Mouse (Mus musculus) cerebellum, adult 9-10 months (tissue): Measurements from ENCODE around the gene Klrb1.
A peak's percentile ranks its signal among the peaks of the same experiment; 100 is the strongest.
"Not testable (repeated sequence)": the region's sequence is repeated elsewhere in the genome, so short reads cannot be mapped to it uniquely, and the experiment has no call there.

ENCODE experiments used
- DNase-seq: peaks from one replicate; pipeline ENCODE4 v3.0.0; 2022

Klrb1 gene

GRCm38 (mm10) chr6:128722959-128723358, at the start of gene Klrb1:
TSS of gene Klrb1 (minus strand) at chr6:128723059.
- DNase-seq: no peak

- no peak for DNase-seq
Measured at GRCm38 (mm10) chr6:128769481-128770253, 46.8 kb upstream of the Klrb1 start.

- DNase-seq: no peak
Measured at GRCm38 (mm10) chr6:128768047-128768446, 45.2 kb upstream of the Klrb1 start.

DNA sequence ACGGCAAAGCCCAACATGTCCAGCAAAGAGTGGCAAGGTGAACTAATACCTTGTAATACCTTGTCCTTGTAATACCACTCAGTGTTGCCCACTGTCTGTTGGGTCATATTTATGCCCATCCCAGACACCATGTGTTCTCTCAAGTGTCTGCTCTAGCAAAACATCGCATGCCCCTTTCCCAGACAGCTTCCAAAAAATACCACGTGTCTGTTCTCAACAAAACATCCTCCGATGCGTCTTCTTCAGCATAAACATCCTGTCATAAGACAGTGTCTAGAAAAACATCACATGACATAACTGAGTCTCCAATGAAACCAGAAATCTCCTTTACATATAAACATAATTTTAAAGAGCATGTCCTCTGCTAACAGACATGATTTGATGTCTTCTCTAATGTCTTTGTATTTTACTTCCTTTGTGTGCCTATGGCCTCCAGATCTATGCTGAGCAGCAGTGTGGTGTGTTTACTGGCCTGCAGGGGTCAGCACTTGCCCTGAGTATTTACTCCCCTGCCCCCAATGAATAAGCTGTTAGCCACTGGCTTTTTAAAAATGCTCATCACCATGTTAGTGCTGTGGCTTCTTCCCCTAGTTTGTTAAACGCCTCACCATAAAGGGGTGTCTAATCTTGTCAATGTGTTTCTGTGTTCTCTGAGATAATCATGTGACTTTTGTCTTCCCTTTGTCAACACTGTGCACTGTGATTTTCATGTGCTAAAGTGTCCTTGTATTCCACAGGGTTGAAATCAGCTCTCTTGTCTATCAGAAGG, 43.8 kb upstream of the Klrb1 start:
- DNase-seq: peak; percentile 49

GRCm38 (mm10) chr6:128765211-128765610, 42.4 kb upstream of the Klrb1 start:
- peak; percentile 36 for DNase-seq

DNA sequence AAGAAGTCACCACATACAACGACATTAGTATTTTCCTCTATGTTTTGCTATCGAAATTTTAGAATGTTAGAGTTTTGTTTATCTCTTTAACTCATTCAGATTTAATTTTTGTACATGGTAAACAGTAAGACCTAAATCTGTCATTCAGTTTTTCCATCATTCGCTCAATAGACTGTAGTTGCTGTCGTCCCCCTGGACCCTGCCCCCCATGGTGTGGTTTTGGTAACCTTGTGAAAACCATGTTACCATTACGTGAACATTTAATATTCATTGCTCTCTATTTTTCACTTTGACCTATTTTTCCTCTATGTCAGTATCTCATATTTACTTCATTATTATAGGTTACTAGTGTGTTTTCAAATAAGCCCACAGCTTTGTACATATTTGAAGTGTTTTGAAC, 41.7 kb upstream of the Klrb1 start:
- no peak for DNase-seq

DNA sequence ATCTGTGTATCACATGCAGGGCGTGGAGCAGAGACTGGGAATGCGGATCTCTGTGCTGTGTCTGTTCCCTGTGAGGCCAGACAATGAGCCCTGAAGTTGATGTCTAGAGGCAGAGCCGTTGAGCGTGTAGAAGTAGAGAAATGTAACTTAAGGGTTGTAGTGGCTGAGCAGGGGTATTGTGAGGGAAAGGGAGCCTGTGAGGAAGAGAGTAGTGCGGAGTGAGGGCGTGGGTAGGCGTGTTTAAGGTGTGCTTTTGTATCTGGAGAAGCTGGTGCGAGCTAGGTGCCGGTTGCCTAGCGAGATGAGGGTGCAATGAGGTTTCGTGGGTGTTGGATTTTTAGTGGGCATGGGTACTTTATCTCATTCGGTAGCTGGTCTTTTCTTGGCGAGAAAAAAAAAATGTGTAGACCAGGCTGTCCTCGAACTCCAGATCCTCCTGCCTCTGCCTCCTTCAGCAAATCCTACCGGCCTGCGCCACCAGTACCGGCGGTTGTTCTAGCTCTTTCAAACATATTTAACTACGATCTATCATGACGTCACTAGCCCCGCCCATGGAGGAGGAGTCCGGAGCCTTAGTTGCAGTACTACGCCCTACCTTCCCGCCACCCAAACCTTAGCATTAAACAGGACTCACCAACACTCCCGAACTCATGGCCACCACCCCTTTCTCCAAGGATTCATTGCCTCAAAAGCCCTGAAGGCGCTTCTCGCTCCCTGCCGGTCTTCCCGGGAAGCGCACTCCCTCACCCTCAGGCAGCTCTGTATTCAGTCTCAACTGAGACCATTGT, 41.1 kb upstream of the Klrb1 start:
- peak; percentile 100 for DNase-seq

- DNase-seq: peak; percentile 61
Measured at GRCm38 (mm10) chr6:128762892-128763670, 40.2 kb upstream of the Klrb1 start.

- DNase-seq: no peak
Measured at GRCm38 (mm10) chr6:128761144-128761540, 38.3 kb upstream of the Klrb1 start.

- peak; percentile 95 for DNase-seq
Measured at GRCm38 (mm10) chr6:128760416-128761143, 37.7 kb upstream of the Klrb1 start.

GRCm38 (mm10) chr6:128760016-128760415, 37.2 kb upstream of the Klrb1 start:
- DNase-seq: peak; percentile 96

DNA sequence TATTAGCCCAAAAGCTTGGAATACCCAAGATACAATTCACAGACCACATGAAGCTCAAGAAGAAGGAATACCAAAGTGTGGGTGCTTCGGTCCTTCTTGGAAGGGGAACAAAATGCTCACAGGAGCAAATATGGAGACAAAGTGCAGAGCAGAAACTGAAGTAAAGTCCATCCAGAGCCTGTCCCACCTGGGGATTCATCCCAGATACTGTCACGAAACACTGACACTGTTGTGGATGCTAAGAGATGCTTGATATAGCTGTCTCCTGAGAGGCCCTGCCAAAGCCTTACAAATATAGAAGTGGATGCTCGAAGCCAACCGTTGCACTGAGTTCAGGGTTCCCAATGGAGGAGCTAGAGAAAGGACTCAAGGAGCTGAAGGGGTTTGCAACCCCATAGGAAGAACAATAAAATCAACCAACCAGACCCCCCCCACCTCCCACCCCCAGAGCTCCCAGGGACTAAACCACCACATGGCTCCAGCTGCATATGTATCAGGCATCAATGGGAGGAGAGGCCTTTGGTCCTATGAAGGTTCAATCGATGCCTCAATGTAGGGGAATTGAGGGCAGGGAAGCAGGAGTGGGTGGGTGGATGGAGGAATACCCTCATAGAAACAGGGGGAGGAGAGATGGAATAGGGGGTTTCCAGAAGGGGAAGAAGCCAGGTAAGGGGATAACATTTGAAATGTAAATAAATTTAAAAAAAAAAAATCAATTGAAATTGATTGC, 36.5 kb upstream of the Klrb1 start:
- DNase-seq: peak; percentile 56

DNA sequence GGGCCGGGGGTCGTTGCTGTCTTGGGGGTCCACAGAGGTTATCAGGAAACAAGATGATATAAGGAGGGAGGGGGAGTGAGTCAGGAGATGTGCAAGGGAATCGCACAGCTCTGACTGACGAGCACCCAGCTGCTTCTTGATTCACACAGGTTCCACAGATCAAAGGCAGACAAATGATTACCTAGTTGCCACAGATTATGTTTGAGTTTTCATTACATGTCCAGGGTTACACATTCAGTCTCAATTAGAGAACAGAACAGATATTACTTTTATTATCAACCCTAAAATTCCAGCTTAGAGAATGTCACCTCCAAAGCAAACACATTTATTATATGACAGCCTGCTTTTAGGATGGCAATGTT, 32.5 kb upstream of the Klrb1 start:
- DNase-seq: not testable (repeated sequence)

DNA sequence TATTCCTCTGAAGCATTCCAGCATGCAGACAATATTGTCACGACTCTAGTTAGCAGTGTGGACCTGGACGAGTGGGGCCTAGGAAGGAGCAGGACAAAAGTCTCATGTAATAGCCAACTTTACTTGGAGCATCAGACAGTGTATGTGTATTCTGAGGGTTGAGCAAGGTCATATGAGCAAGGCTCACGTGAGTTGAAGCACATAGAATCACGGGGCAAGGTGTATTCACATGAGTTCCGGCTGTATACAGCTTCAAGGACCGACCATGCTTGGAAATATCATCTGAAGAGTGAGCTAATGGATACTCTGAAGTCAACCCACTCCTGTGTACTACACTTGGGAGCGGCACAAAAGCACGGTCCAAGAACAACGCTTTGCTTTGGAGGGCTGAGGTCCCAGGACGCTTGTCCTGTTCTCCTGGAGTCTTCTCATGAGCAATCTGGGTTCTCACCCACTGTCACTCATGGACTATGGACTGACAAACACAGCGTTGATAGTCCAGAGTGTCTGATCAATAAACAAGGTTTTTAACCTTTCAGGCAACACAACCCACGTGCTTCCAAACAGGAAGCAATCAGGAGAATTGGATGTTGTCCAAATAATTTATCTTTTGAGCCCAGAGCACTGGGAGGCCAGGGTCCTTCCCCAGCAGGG, 32.0 kb upstream of the Klrb1 start:
- not testable (repeated sequence) for DNase-seq

GRCm38 (mm10) chr6:128754265-128754664, 31.4 kb upstream of the Klrb1 start:
- peak; percentile 54 for DNase-seq

- peak; percentile 92 for DNase-seq
Measured at GRCm38 (mm10) chr6:128753610-128754224, 30.9 kb upstream of the Klrb1 start.

DNA sequence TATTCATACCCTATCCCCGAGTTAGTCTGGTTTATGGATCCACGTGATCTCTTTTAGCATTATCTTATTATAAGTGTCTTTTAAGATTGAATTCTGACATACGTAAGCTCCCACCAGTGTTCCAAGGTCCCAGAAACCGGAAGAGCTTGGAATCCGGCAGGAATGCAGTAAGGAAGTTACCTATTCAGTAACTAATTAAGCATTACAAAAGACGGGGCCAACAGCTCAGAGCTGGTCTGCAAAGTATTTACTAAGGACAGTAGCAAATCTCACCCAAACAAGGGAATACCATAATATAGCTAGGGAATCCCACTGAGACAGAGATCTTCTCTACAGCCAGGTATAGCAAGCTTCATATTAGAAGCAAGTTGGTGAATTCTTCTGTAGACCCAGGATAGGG, 24.1 kb upstream of the Klrb1 start:
- DNase-seq: not testable (repeated sequence)

GRCm38 (mm10) chr6:128737445-128737844, 14.6 kb upstream of the Klrb1 start:
- DNase-seq: no peak

- no peak for DNase-seq
Measured at GRCm38 (mm10) chr6:128736100-128736499, 13.2 kb upstream of the Klrb1 start.

GRCm38 (mm10) chr6:128734896-128735295, 12.0 kb upstream of the Klrb1 start:
- DNase-seq: no peak
